Mouse (Mus musculus): Measurements from ENCODE around the gene Adar. TPM values are rescaled to one million over a fixed set of nuclear protein-coding genes. Genes with fewer than 3 reads are reported as not detected.

Gene Adar
- polyA plus RNA-seq, 1 experiment from 2014 or later = 14.9 TPM

GRCm38 (mm10) chr3:89722032-89722431 lies 7.2 kb downstream of the Adar start:
- Histone ChIP-seq H3K9me3 (replicated peaks; ENCODE audit: control insufficient read depth, low read length) (no peaks in the 10 kb centered on the region), H3K4me3 (ENCODE audit: low read depth, low read length) (no peak overlapping the region), H3K27me3 (ENCODE audit: control insufficient read depth, insufficient read depth, low read length) (no peaks in the 10 kb centered on the region), H3K36me3 (replicated peaks; ENCODE audit: control insufficient read depth, insufficient read depth, low read depth, low read length) (no peaks in the 10 kb centered on the region), H3K4me1 (ENCODE audit: control insufficient read depth, insufficient read depth, low read length) (no peaks in the 10 kb centered on the region), H3K27ac (replicated peaks; ENCODE audit: low read depth, low read length) (no peak overlapping the region), H3K9ac (replicated peaks; ENCODE audit: low read length) (no peak overlapping the region), H3K4me2 (ENCODE audit: low read depth, low read length) (no peak overlapping the region)
- DNase-seq (ENCODE audit: low spot score) (no peak), ATAC-seq (replicated peaks; ENCODE audit: insufficient number of reproducible peaks, low FRiP score, low TSS enrichment, low read depth) (no peak)

GRCm38 (mm10) chr3:89723400-89724084 lies 8.7 kb downstream of the Adar start:
- Histone ChIP-seq H3K9me3 (replicated peaks; ENCODE audit: control insufficient read depth, low read length) (no peaks in the 10 kb centered on the region), H3K36me3 (replicated peaks; ENCODE audit: control insufficient read depth, insufficient read depth, low read depth, low read length) (no peaks in the 10 kb centered on the region), H3K27me3 (ENCODE audit: control insufficient read depth, insufficient read depth, low read length) (no peaks in the 10 kb centered on the region; the same call in 1 of the 2 replicates), H3K4me2 (ENCODE audit: low read depth, low read length) (no peak overlapping the region), H3K4me3 (ENCODE audit: low read depth, low read length) (no peak overlapping the region), H3K9ac (replicated peaks; ENCODE audit: low read length) (no peak overlapping the region), H3K4me1 (ENCODE audit: control insufficient read depth, insufficient read depth, low read length) (no peaks in the 10 kb centered on the region), H3K27ac (replicated peaks; ENCODE audit: low read depth, low read length) (no peak overlapping the region)
- DNase-seq (ENCODE audit: low spot score) (no peak), ATAC-seq (replicated peaks; ENCODE audit: insufficient number of reproducible peaks, low FRiP score, low TSS enrichment, low read depth) (no peak)
- 72% methylated on average over 7 of the region's 7 CpGs for WGBS

DNA sequence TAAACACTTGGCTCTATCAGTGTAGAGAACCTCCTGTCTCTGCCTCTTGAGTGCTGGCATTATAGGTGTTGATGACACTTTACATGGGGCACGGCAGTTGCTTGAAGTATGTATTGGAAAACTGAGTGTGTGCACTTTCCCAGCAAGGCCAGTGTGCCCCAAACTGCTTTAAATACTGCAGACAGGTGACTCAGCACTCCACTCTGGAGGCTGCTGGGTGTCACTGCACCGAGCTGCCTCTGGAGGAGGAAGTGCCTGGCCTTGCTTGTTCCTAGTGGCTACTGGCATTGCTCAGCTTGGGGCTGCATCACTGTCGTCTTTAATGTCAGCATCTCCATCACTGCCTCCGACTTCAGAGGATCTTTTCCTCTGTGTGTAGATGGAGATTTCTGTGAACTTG lies 12.2 kb downstream of the Adar start:
- WGBS = 25% methylated on average over 4 of the region's 4 CpGs
- H3K36me3 ChIP-seq (replicated peaks; ENCODE audit: control insufficient read depth, insufficient read depth, low read depth, low read length) = no peaks in the 10 kb centered on the region
- ATAC-seq (replicated peaks; ENCODE audit: insufficient number of reproducible peaks, low FRiP score, low TSS enrichment, low read depth) = no peak
- H3K4me2 ChIP-seq (ENCODE audit: low read depth, low read length) = no peak overlapping the region
- no peaks in the 10 kb centered on the region for H3K4me1 ChIP-seq (ENCODE audit: control insufficient read depth, insufficient read depth, low read length)
- no peaks in the 10 kb centered on the region; the same call in 1 of the 2 replicates for H3K27me3 ChIP-seq (ENCODE audit: control insufficient read depth, insufficient read depth, low read length)
- H3K4me3 ChIP-seq (ENCODE audit: low read depth, low read length) = no peak overlapping the region
- peak; percentile 47 for DNase-seq (ENCODE audit: low spot score)
- no peak overlapping the region for H3K27ac ChIP-seq (replicated peaks; ENCODE audit: low read depth, low read length)
- H3K9ac ChIP-seq (replicated peaks; ENCODE audit: low read length) = no peak overlapping the region
- H3K9me3 ChIP-seq (replicated peaks; ENCODE audit: control insufficient read depth, low read length) = no peaks in the 10 kb centered on the region

DNA sequence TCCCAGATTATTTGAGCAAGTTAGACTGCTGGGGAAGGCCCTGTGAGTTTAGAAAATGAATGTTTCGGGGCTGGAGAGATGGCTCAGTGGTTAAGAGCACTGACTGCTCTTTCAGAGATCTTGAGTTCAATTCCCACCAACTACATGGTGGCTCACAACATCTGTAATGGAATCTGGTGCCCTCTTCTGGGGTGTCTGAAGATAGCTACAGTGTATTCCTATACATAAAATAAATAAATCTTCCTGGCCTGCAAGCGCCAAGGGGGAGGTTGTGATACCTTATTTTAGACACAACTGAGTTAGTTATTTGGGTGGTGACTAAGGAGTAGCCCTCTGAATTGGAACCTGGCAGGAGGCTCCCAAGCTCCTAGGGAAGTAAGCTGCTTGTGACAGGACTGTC lies 14.0 kb downstream of the Adar start:
- Histone ChIP-seq H3K4me1 (ENCODE audit: control insufficient read depth, insufficient read depth, low read length) (no peaks in the 10 kb centered on the region), H3K4me3 (ENCODE audit: low read depth, low read length) (no peak overlapping the region), H3K36me3 (replicated peaks; ENCODE audit: control insufficient read depth, insufficient read depth, low read depth, low read length) (no peaks in the 10 kb centered on the region), H3K27me3 (ENCODE audit: control insufficient read depth, insufficient read depth, low read length) (no peaks in the 10 kb centered on the region; the same call in 1 of the 2 replicates), H3K9ac (replicated peaks; ENCODE audit: low read length) (no peak overlapping the region), H3K27ac (replicated peaks; ENCODE audit: low read depth, low read length) (no peak overlapping the region), H3K9me3 (replicated peaks; ENCODE audit: control insufficient read depth, low read length) (no peaks in the 10 kb centered on the region), H3K4me2 (ENCODE audit: low read depth, low read length) (no peak overlapping the region)
- DNase-seq (ENCODE audit: low spot score) (no peak), ATAC-seq (replicated peaks; ENCODE audit: insufficient number of reproducible peaks, low FRiP score, low TSS enrichment, low read depth) (no peak)
- WGBS = 80% methylated on average over 2 of the region's 2 CpGs

DNA sequence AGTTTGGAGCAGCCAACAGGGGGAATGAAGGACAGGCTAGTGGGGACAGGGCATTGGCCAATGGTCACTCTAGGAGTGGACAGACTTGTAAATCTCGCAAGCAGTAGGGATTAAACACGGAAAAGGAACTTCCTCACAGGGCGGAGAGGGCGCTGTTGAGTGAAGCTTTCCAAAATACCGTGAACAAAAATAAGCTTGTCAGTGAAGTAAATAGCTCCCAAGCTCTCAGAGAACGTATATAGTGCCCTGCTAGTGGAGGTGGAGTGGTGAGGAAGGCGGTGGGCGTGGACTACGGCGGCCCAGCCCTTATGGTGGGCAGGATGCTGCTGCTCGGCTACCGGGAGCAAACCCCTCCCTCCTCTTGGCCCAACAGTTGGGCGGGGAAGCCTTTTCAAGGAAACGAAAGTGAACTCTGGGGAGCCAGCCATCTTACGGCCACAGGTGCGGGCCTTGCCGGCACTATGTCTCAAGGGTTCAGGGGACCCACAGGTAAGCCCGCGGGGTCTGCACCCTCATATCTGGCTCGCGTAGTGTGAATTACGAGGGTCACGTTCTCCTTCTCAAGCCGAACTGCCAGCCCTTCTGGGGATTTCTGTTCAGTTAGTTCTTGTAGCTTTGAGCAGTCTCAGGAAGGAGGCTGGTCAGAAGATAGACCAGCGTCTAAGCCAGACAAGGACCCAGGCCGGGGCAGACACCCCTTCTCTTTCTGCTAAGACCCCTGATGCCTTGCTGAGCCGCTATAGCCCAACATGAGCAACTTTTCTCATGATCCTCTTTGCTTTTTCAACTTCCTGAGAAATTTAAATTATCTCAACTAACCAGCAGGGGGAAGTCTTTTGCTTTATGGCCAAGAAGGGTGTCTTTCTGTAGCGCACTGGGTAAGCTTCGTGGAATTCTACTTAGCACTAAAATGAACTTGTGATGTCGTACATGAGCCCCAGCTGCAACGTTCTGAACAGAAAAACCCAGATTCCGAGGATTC lies 15.8 kb downstream of the Adar start:
- 4% methylated on average over 32 of the region's 32 CpGs for WGBS
- ATAC-seq (replicated peaks; ENCODE audit: insufficient number of reproducible peaks, low FRiP score, low TSS enrichment, low read depth) = peak; percentile 92; the same call in 1 of the 2 replicates

DNA sequence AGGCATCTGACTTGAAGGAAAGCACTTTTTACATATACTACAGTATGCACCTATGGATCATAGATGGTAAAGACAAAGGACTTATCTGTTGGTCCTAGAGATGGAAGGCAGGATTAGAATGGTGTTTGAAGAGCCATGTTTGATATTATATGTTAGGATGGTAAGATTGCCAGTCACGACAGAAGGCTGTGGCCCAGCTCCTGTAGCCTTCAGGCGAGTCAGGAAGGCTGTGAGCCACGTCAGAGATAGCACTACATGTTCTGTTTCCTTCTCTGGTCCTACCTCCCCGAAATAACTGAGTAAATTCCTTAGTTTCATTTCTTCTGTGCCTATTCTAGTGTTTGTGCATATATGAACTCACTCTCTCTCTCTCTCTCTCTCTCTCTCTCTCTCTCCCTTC lies 17.3 kb downstream of the Adar start:
- no peaks in the 10 kb centered on the region for H3K9me3 ChIP-seq (replicated peaks; ENCODE audit: control insufficient read depth, low read length)
- no peak overlapping the region for H3K4me3 ChIP-seq (ENCODE audit: low read depth, low read length)
- no peaks in the 10 kb centered on the region; the same call in 1 of the 2 replicates for H3K36me3 ChIP-seq (replicated peaks; ENCODE audit: control insufficient read depth, insufficient read depth, low read depth, low read length)
- no peak overlapping the region for H3K27ac ChIP-seq (replicated peaks; ENCODE audit: low read depth, low read length)
- H3K9ac ChIP-seq (replicated peaks; ENCODE audit: low read length) = no peak overlapping the region
- no peaks in the 10 kb centered on the region for H3K4me1 ChIP-seq (ENCODE audit: control insufficient read depth, insufficient read depth, low read length)
- DNase-seq (ENCODE audit: low spot score) = no peak
- WGBS = 82% methylated on average over 4 of the region's 4 CpGs
- ATAC-seq (replicated peaks; ENCODE audit: insufficient number of reproducible peaks, low FRiP score, low TSS enrichment, low read depth) = no peak
- H3K27me3 ChIP-seq (ENCODE audit: control insufficient read depth, insufficient read depth, low read length) = no peaks in the 10 kb centered on the region; the same call in 1 of the 2 replicates
- H3K4me2 ChIP-seq (ENCODE audit: low read depth, low read length) = no peak overlapping the region

More for the DNA sequence above, 15.8 kb downstream of the Adar start:
- H3K27ac ChIP-seq (replicated peaks; ENCODE audit: low read depth, low read length) = no peak overlapping the region
- H3K36me3 ChIP-seq (replicated peaks; ENCODE audit: control insufficient read depth, insufficient read depth, low read depth, low read length) = no peaks in the 10 kb centered on the region
- H3K27me3 ChIP-seq (ENCODE audit: control insufficient read depth, insufficient read depth, low read length) = no peaks in the 10 kb centered on the region; the same call in 1 of the 2 replicates
- H3K9ac ChIP-seq (replicated peaks; ENCODE audit: low read length) = peak overlapping the region; percentile 53
- no peaks in the 10 kb centered on the region for H3K9me3 ChIP-seq (replicated peaks; ENCODE audit: control insufficient read depth, low read length)
- peak; percentile 79 for DNase-seq (ENCODE audit: low spot score)
- no peaks in the 10 kb centered on the region for H3K4me1 ChIP-seq (ENCODE audit: control insufficient read depth, insufficient read depth, low read length)
- H3K4me3 ChIP-seq (ENCODE audit: low read depth, low read length) = peak overlapping the region; percentile 44
- peak overlapping the region; percentile 77 for H3K4me2 ChIP-seq (ENCODE audit: low read depth, low read length)

DNA sequence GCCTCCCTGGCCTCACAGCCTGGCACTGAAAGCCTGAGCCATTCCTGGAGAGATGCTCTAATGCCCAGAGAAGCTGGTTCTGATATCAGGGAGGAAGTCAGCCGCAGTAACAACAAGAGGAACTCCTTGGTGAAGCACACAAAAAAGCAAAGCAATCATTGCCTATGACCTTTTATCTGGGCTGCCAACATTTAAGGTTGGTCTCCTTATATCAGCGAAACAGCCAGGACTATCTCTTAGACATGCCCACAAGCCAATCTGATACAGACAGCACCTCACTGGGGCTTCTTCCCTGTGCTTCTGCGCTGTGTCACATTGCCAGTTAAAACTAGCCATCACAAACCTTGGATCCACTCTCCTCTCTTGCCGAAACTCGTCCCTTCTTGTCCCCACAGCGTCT lies 23.7 kb downstream of the Adar start:
- Histone ChIP-seq H3K9me3 (replicated peaks; ENCODE audit: control insufficient read depth, low read length) (no peaks in the 10 kb centered on the region), H3K4me2 (ENCODE audit: low read depth, low read length) (no peak overlapping the region), H3K9ac (replicated peaks; ENCODE audit: low read length) (no peak overlapping the region), H3K4me1 (ENCODE audit: control insufficient read depth, insufficient read depth, low read length) (no peaks in the 10 kb centered on the region), H3K27me3 (ENCODE audit: control insufficient read depth, insufficient read depth, low read length) (no peaks in the 10 kb centered on the region), H3K27ac (replicated peaks; ENCODE audit: low read depth, low read length) (no peak overlapping the region), H3K4me3 (ENCODE audit: low read depth, low read length) (no peak overlapping the region), H3K36me3 (replicated peaks; ENCODE audit: control insufficient read depth, insufficient read depth, low read depth, low read length) (no peaks in the 10 kb centered on the region; the same call in none of the 2 replicates)
- 94% methylated on average over 6 of the region's 6 CpGs for WGBS
- ATAC-seq (replicated peaks; ENCODE audit: insufficient number of reproducible peaks, low FRiP score, low TSS enrichment, low read depth) = no peak
- DNase-seq (ENCODE audit: low spot score) = no peak

DNA sequence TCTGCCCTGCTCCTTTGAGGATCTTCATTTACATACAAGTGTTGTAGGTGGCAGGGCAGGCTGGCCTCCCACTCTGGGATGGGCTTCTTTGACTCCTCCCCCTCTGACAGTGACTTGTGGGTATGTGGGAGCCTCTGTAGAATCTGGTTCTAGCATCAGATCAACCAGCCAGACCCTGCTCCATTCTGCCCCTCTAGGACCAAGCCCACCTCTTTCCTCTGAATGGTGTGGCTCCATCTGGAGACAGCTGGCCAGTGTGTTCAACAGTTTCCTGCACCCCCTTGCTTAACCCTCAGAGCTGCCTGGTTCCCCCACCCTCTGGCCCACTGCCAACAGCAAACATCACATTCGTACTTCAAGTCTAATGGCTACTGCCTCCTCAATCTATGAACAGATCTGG lies 37.5 kb downstream of the Adar start:
- no peak for ATAC-seq (replicated peaks; ENCODE audit: insufficient number of reproducible peaks, low FRiP score, low TSS enrichment, low read depth)
- Histone ChIP-seq H3K27ac (replicated peaks; ENCODE audit: low read depth, low read length) (no peak overlapping the region), H3K4me3 (ENCODE audit: low read depth, low read length) (no peak overlapping the region), H3K9ac (replicated peaks; ENCODE audit: low read length) (no peak overlapping the region), H3K9me3 (replicated peaks; ENCODE audit: control insufficient read depth, low read length) (no peaks in the 10 kb centered on the region), H3K4me1 (ENCODE audit: control insufficient read depth, insufficient read depth, low read length) (no peaks in the 10 kb centered on the region), H3K27me3 (ENCODE audit: control insufficient read depth, insufficient read depth, low read length) (no peaks in the 10 kb centered on the region), H3K4me2 (ENCODE audit: low read depth, low read length) (no peak overlapping the region), H3K36me3 (replicated peaks; ENCODE audit: control insufficient read depth, insufficient read depth, low read depth, low read length) (peaks cover 6% of the 10 kb centered on the region)
- 79% methylated on average over 1 of the region's 1 CpGs for WGBS
- DNase-seq (ENCODE audit: low spot score) = no peak
